Mouse (Mus musculus): ENCODE data around the gene Ints6. TPM values are rescaled to one million over a fixed set of nuclear protein-coding genes. Genes with fewer than 3 reads are reported as not detected.

Gene Ints6
- total RNA-seq, 2 experiments from 2014 or later, result 36.7 to 45.7 TPM

DNA sequence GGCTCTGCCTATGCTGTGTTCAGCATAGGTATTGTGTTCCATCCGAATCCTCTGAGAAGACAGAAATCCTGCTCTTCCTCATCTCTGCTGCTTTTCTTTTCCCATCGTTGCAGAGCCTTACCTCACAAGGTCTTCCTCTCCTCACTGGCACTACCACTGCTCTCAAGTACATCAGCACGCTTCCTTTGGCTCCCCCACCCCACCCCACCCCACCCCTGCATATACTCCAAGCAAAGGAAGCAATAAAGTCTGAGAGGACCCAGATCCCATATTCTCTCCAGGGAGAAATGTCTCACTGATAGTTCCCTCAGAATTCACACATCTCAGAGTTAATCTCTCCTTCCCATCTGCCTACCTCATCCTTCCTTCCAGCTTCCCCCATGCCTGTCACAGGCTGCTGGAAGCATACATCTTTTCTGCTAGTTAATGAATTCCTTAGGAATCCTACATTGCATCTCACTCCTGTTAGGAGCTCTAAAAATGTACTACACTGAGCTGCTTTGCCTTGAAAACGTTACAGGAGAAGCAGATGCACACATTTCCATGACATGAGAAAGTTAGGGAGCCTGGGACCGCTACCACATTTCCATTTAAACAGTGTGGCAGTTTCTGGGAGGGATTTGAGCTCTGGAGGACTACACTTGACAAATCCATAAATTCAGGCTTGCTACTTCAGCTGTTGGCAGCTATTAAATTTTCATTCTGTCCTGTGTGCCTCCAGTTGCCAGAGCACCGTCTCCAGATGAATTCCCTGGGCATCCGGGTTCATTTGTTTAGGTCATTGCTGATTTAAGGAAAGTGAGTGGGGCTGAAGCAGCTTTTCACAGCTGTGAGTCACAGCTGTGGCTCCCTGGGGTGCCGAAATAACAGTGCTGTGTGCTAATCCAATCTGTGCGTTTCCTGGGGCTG lies 123.3 kb downstream of the Ints6 start:
- peak in 1 of 2 experiments; percentile 14 for DNase-seq (ENCODE audit: low spot score in 2 of 2)

DNA sequence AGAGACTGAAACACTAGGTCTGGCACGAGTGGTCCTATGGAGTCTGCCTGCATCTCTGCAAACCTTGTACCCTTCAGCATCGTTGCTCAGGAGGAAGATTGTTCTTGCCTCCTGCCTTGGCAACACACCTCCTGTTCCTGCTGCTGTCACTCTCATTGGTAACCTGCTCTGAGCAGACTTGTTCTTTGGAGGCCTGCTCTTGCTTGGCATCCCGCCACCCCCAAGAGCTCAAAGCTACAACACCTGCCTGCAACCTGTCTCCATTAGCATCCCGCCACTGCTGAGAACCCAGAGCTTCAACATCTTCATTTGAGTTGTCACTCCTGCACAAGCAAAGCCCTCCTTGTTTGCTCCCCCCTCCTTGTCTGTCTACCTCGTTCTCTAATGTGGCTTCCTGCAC lies 133.0 kb downstream of the Ints6 start:
- no peak for DNase-seq (ENCODE audit: low spot score in 2 of 2)

Other genes with a start within 250 kb of the Ints6 start
- gene Fam124a, start 205.4 kb downstream of the Ints6 start, total RNA-seq (2021), result 10 to 100 TPM; 13.6 to 13.9 TPM
- not detected for gene Gm4131, start 194.2 kb downstream of the Ints6 start, total RNA-seq (2021)
- not detected for gene Serpine3, start 97.5 kb downstream of the Ints6 start, total RNA-seq (2021)
- gene Wdfy2, start 76.5 kb upstream of the Ints6 start, total RNA-seq (2021), result 10 to 100 TPM; 16.2 to 17.6 TPM
- not detected for gene Defb48, start 223.3 kb upstream of the Ints6 start, total RNA-seq (2021)
- not detected for gene Defb47, start 236.9 kb upstream of the Ints6 start, total RNA-seq (2021)